Mouse (Mus musculus) bone marrow macrophage, adult 2 months (primary cell): ENCODE data around the gene Brd1. TPM values are rescaled to one million over a fixed set of nuclear protein-coding genes. Genes with fewer than 3 reads are reported as not detected.
"Not testable (repeated sequence)": the region's sequence is repeated elsewhere in the genome, so short reads cannot be mapped to it uniquely, and the experiment has no call there.

ENCODE experiments used
- H3K27ac ChIP-seq: 2 replicates; pipeline ENCODE4 v1.5.1; 2012; ENCODE audit warnings: low read depth, low read length; ENCODE audit not compliant: insufficient read depth
- H3K4me1 ChIP-seq: 2 replicates; pipeline ENCODE4 v1.6.1; 2012; ENCODE audit warnings: low read length; ENCODE audit not compliant: control insufficient read depth, insufficient read depth
- H3K4me3 ChIP-seq: 2 replicates; pipeline ENCODE4 v1.5.1; 2012; ENCODE audit warnings: mild to moderate bottlenecking, low read length, moderate library complexity; ENCODE audit not compliant: insufficient read depth
- CTCF ChIP-seq: IDR thresholded peaks from 2 replicates; pipeline ENCODE4 v1.5.1; 2012; ENCODE audit warnings: low read depth, mild to moderate bottlenecking, low read length, moderate library complexity
- POLR2A ChIP-seq: IDR thresholded peaks from 2 replicates; pipeline ENCODE4 v1.6.1; 2012; ENCODE audit warnings: mild to moderate bottlenecking, low read depth, low read length, borderline replicate concordance
- polyA plus RNA-seq: library from polyadenylated mRNA; stranded (reverse); fragments of >200 nt; gene quantifications from 2 replicates; pipeline ENCODE4 v1.2.4, GENCODE M21; 2012; ENCODE audit not compliant: missing spikeins, insufficient read depth, insufficient read length

Gene Brd1
- polyA plus RNA-seq, 1 experiment, result 44.9 TPM

DNA sequence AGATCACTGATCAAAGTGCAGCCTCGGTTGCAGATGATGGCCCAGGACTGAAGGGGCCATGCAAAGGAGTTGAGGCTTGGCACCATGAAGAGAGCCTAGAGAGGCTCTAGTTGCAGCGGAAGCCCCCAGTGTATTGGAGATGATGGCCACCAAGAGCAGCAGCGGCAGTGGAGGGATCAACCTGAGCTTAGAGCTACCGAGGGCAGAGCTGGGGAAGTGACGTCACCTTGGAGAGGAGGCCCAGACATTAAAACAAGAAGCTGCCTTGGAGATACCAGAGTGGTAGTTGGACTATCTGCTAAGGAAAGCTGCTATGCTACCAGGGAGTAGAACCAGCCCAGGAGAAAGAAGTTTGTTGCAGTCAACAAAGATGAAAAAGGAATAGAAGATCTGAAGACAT, 24.2 kb downstream of the Brd1 start:
- H3K4me3 ChIP-seq, result no peak overlapping the region
- no peak for TF ChIP-seq POLR2A
- no peak for TF ChIP-seq CTCF
- H3K4me1 ChIP-seq, result peaks cover 3% of the 10 kb centered on the region; the same call in 1 of the 2 replicates
- no peak overlapping the region for H3K27ac ChIP-seq

DNA sequence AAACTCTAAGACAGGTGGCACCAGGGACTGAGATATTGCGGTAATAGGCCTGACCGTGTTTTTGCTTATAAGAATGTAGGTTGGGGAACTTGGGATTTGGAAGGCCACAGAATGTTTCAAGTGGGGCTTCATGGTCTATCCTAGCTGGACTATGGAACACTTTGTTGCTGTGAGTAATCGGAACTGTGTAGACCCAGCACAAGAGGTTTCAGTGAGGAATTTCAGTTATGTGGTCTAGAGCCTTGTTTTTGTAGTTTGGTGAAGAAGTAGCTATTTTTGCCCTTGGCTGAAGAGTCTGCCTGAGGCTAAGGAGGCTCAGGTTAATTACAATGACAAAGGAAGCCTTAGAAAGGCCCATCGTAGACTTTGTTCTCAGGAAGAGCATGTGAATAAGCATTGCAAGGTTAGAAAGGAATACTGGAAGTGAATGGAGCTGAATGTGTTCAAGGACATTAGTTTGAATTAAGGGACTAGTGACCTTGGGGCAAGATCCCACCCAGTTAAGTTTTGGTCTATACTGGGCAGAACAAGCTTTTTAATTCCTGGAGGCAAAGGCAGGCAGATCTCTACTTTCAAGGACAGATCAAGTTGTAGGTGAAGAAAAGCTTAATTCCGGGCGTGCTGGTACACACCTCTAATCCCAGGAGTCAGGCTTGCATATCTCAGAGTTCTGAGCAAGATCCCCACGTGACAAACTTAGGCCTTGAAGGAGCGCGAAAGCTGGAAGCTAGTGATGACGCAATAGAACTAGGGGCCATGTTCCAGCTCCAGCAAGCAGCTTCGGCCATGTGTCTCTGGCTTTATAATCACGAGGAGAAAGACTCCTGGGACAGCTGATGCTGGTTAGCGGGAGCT, 25.1 kb downstream of the Brd1 start:
- TF ChIP-seq POLR2A (no peak), CTCF (no peak)
- no peak overlapping the region for H3K27ac ChIP-seq
- no peaks in the 10 kb centered on the region; the same call in 1 of the 2 replicates for H3K4me1 ChIP-seq
- H3K4me3 ChIP-seq, result no peak overlapping the region

DNA sequence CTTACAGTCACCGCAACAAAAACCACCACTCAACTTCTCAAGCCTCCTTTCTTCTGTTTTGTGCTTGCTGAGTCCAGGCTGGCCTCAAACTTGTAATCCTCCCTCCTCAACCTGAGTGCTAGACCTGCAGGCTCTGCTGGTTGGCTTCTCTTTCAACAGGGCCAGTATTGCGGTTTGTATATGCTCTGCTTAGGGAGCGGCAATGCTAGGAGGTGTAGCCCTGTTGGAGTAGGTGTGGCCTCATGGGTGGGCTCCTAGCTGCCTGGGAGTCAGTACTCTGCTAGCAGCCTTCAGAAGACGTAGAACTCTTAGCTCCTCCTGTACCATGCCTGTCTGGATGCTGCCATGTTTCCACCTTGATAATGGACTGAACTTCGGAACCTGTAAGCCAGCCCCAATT, 25.8 kb downstream of the Brd1 start:
- no peak overlapping the region for H3K4me3 ChIP-seq
- H3K27ac ChIP-seq, result no peak overlapping the region
- H3K4me1 ChIP-seq, result no peaks in the 10 kb centered on the region
- TF ChIP-seq CTCF (no peak), POLR2A (no peak)

DNA sequence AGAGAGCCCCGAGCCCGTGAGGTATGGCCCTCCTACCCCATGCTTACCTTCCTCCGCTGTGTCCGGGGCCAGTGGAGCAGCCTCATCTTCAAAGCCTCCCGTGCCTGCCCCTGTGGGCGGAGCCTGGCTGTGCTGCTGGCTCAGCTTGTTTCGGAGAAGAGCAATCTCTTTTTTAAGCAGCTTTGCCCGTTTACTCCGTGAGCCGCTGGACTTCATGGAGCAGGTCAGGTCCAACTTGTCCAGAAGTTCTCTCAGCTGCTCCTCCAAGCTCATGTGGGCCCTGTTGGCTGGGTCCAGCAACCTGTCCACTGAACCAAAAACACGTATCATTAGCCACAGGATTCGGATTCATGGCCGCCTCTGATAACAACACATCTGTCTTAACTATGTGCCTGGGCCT, 27.0 kb downstream of the Brd1 start:
- H3K4me1 ChIP-seq, H3K27ac ChIP-seq, H3K4me3 ChIP-seq: not testable (repeated sequence)

DNA sequence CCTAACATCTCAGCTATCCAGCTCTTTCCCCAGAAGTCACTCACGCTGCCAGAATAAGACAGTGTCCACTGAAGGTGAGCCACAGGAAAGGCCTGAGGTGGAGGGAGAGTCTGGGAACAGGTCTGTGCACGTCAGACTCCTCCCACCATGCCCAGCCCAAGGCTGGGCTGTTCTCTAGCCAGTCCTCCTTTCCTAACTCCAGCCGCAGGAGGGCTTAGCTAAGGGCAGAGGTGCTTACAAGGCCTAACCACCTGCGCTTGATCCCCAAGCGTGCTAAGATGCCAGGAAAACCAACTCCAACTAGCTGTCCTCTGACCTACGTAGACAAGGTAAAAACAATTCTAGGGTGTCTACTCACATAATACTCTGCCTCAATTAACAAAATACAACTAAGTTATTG, 27.7 kb downstream of the Brd1 start:
- Histone ChIP-seq H3K4me3 (no peak overlapping the region), H3K4me1 (no peaks in the 10 kb centered on the region), H3K27ac (no peak overlapping the region)
- no peak for TF ChIP-seq CTCF
- no peak for TF ChIP-seq POLR2A

DNA sequence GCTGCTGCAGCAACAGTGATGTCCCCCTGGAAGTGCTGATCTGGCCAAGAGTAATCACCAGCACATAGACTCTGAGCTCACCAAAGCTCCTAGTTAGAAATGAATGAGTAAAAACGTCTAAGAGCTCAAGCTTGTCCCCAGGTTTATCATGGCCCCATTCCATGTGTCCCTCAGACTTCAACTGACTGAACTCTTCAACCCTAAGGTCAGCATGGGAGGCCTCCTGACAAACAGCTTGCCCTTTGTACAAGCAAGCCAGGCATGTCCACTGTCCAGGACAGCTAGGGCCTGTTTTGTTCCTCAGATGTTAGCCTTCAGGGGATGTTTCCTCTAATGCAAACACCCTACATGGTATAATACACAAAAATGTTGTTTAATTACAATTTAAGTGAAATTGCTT, 29.7 kb downstream of the Brd1 start:
- Histone ChIP-seq H3K4me1 (no peaks in the 10 kb centered on the region), H3K27ac (no peak overlapping the region), H3K4me3 (no peak overlapping the region)
- TF ChIP-seq POLR2A, result no peak
- no peak for TF ChIP-seq CTCF

DNA sequence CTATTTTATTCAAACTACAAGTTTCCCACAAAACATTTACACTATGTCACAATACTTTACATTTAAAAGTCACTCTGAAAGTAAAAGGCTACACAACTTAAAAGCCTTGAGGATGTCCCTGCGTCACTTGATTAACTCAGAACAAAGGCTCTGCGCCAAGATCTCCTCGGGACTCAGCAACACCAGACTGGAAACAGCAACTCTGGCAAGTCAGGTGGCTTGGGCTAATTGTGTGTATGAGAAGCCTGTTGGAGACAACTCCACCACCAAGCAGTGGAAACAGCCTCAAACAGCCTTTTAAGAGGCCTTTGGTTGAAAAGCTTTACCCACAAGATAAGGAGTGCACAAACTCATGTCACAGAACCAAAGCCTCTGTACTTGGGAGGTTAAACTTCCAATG, 31.5 kb downstream of the Brd1 start:
- Histone ChIP-seq H3K27ac (no peak overlapping the region), H3K4me1 (no peaks in the 10 kb centered on the region)
- no peak for TF ChIP-seq CTCF
- TF ChIP-seq POLR2A, result no peak

DNA sequence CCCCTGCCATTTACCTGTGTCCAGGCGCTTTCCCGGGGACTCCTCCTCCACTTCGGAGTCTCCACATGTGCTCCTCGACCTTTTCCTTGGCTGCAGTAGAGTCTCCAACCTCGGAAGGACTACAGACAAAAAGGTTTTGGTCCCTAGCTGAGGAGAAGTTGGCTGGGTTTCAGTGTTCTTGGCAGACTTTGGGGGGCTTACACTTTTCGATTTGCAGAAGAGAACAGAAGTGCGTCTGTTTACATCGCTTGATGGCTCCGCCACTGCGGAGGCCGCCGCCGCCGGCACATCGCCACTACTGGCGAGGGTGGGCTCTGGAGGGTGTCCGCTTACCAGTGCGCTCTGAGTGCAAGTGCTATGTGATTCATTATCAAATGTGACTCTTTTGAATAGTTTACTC, 33.3 kb downstream of the Brd1 start:
- Histone ChIP-seq H3K27ac (no peak overlapping the region), H3K4me1 (no peaks in the 10 kb centered on the region), H3K4me3 (no peak overlapping the region)
- TF ChIP-seq CTCF (no peak), POLR2A (no peak)

More for the DNA sequence above, 31.5 kb downstream of the Brd1 start:
- no peak overlapping the region for H3K4me3 ChIP-seq

DNA sequence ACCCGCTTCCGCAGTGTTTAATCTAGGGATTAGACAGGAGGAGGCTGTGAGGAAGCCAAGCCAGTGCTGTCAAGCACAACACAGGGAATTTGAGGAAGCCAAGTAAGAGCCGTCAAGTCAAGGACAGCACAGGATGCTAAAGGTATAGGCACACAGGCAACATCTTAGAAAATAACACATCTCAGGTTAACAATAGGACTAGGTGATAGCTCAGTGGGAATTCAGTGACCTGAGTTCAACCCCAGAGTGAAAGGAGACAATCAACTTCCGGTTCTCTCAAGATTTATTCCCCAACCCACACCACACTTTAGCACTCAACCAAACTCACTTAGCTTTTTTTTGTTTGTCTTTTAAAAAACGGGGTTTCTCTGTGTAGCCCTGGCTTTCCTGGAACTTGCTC, 34.5 kb downstream of the Brd1 start:
- Histone ChIP-seq H3K4me1 (0 out of 2 replicates have a peak, but pooled peaks cover under 1% of the 10 kb centered on the region), H3K4me3 (no peak overlapping the region), H3K27ac (no peak overlapping the region)
- TF ChIP-seq POLR2A (no peak), CTCF (no peak)

DNA sequence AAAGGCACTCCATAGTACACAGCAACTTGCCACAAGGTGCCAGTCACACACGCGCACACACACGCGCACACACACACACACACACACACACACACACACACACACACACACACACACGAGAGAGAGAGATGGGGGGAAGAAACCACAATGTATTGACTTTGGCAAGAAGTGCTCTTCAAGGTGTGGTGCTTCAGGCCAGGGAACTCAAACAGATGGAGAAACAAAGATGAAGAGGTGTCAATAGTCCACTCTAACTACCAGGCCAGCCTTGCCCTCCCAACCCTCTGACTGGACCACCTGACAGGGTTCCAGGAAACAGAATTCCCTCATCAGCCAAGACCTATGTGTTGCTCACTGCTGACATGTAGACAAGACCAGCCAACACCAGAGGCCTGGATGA, 36.4 kb downstream of the Brd1 start:
- no peak overlapping the region for H3K27ac ChIP-seq
- no peak for TF ChIP-seq POLR2A
- no peak for TF ChIP-seq CTCF
- H3K4me3 ChIP-seq, result no peak overlapping the region
- H3K4me1 ChIP-seq, result 0 out of 2 replicates have a peak, but pooled peaks cover 2% of the 10 kb centered on the region

DNA sequence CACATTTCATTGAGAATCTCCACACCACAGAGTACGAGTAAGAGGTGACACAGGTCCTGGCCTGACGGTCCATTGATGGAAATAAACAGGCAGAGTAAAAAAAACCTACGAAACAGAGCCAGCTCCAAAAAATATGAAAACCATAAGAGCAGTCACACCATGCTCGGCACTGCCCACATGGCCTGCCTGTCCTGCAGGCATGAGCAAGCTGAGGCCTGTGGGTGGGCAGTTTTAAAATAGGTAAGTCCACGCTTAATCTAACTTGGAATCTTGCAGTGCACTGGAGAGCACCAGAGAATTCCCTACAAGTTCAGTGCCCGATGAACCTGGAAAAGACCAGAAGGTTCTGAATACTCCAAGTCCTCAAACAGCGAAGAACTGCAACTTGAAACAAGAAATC, 38.0 kb downstream of the Brd1 start:
- no peak overlapping the region for H3K4me3 ChIP-seq
- 0 out of 2 replicates have a peak, but pooled peaks cover 2% of the 10 kb centered on the region for H3K4me1 ChIP-seq
- TF ChIP-seq POLR2A, result no peak
- TF ChIP-seq CTCF, result no peak
- H3K27ac ChIP-seq, result no peak overlapping the region
